Mouse (Mus musculus): Measurements from ENCODE around the gene Atxn7l1. TPM values are rescaled to one million over a fixed set of nuclear protein-coding genes. Genes with fewer than 3 reads are reported as not detected.
A peak's percentile ranks its signal among the peaks of the same experiment; 100 is the strongest.

Atxn7l1 gene
- polyA plus RNA-seq, 1 experiment from 2014 or later, result 18.7 TPM

GRCm38 (mm10) chr12:33265877-33266276, 118.4 kb downstream of the Atxn7l1 start:
- H3K4me2 ChIP-seq (ENCODE audit: low read length), result no peak overlapping the region
- no peak for ATAC-seq
- no peak overlapping the region for H3K27ac ChIP-seq (ENCODE audit: low read depth, low read length)

GRCm38 (mm10) chr12:33267965-33268364, 120.5 kb downstream of the Atxn7l1 start:
- 55% methylated on average over 4 of the region's 4 CpGs for WGBS
- no peak for ATAC-seq
- no peak overlapping the region for H3K27ac ChIP-seq (ENCODE audit: low read depth, low read length)

More at GRCm38 (mm10) chr12:33265877-33266276, 118.4 kb downstream of the Atxn7l1 start:
- no peak overlapping the region for H3K9ac ChIP-seq (ENCODE audit: low read depth, low read length)
- H3K9me3 ChIP-seq (ENCODE audit: control insufficient read depth, low read length), result no peaks in the 10 kb centered on the region
- no peaks in the 10 kb centered on the region for H3K36me3 ChIP-seq (ENCODE audit: control insufficient read depth, insufficient read depth, low read length)
- 86% methylated on average over 11 of the region's 11 CpGs for WGBS
- H3K27me3 ChIP-seq (replicated peaks; ENCODE audit: control insufficient read depth, insufficient read depth, low read length), result no peaks in the 10 kb centered on the region
- H3K4me3 ChIP-seq (ENCODE audit: low read length), result no peak overlapping the region
- H3K4me1 ChIP-seq (ENCODE audit: control insufficient read depth, insufficient read depth, low read depth, low read length), result peaks cover 2% of the 10 kb centered on the region; the same call in 1 of the 2 replicates

GRCm38 (mm10) chr12:33269743-33270142, 122.2 kb downstream of the Atxn7l1 start:
- ATAC-seq, result no peak
- no peak overlapping the region for H3K9ac ChIP-seq (ENCODE audit: low read depth, low read length)
- H3K36me3 ChIP-seq (ENCODE audit: control insufficient read depth, insufficient read depth, low read length), result no peaks in the 10 kb centered on the region
- no peaks in the 10 kb centered on the region for H3K27me3 ChIP-seq (replicated peaks; ENCODE audit: control insufficient read depth, insufficient read depth, low read length)
- H3K4me2 ChIP-seq (ENCODE audit: low read length), result no peak overlapping the region
- WGBS, result 69% methylated on average over 5 of the region's 5 CpGs
- H3K4me1 ChIP-seq (ENCODE audit: control insufficient read depth, insufficient read depth, low read depth, low read length), result peaks cover 6% of the 10 kb centered on the region; the same call in 1 of the 2 replicates
- H3K4me3 ChIP-seq (ENCODE audit: low read length), result no peak overlapping the region
- H3K9me3 ChIP-seq (ENCODE audit: control insufficient read depth, low read length), result no peaks in the 10 kb centered on the region
- H3K27ac ChIP-seq (ENCODE audit: low read depth, low read length), result no peak overlapping the region

More at GRCm38 (mm10) chr12:33267965-33268364, 120.5 kb downstream of the Atxn7l1 start:
- H3K4me1 ChIP-seq (ENCODE audit: control insufficient read depth, insufficient read depth, low read depth, low read length), result peaks cover 6% of the 10 kb centered on the region; the same call in 1 of the 2 replicates
- no peak overlapping the region for H3K4me3 ChIP-seq (ENCODE audit: low read length)
- H3K27me3 ChIP-seq (replicated peaks; ENCODE audit: control insufficient read depth, insufficient read depth, low read length), result no peaks in the 10 kb centered on the region
- no peaks in the 10 kb centered on the region for H3K36me3 ChIP-seq (ENCODE audit: control insufficient read depth, insufficient read depth, low read length)
- H3K4me2 ChIP-seq (ENCODE audit: low read length), result no peak overlapping the region
- H3K9me3 ChIP-seq (ENCODE audit: control insufficient read depth, low read length), result no peaks in the 10 kb centered on the region
- no peak overlapping the region for H3K9ac ChIP-seq (ENCODE audit: low read depth, low read length)

GRCm38 (mm10) chr12:33271865-33272264, 124.4 kb downstream of the Atxn7l1 start:
- Histone ChIP-seq H3K4me1 (ENCODE audit: control insufficient read depth, insufficient read depth, low read depth, low read length) (peaks cover 6% of the 10 kb centered on the region; the same call in 1 of the 2 replicates), H3K9me3 (ENCODE audit: control insufficient read depth, low read length) (no peaks in the 10 kb centered on the region), H3K9ac (ENCODE audit: low read depth, low read length) (no peak overlapping the region), H3K27ac (ENCODE audit: low read depth, low read length) (no peak overlapping the region), H3K4me2 (ENCODE audit: low read length) (no peak overlapping the region), H3K4me3 (ENCODE audit: low read length) (no peak overlapping the region), H3K27me3 (replicated peaks; ENCODE audit: control insufficient read depth, insufficient read depth, low read length) (no peaks in the 10 kb centered on the region), H3K36me3 (ENCODE audit: control insufficient read depth, insufficient read depth, low read length) (no peaks in the 10 kb centered on the region)
- ATAC-seq, result peak; percentile 51
- WGBS, result 61% methylated on average over 12 of the region's 12 CpGs

- Histone ChIP-seq H3K4me3 (ENCODE audit: low read length) (no peak overlapping the region), H3K27me3 (replicated peaks; ENCODE audit: control insufficient read depth, insufficient read depth, low read length) (no peaks in the 10 kb centered on the region), H3K9ac (ENCODE audit: low read depth, low read length) (no peak overlapping the region), H3K4me2 (ENCODE audit: low read length) (no peak overlapping the region), H3K36me3 (ENCODE audit: control insufficient read depth, insufficient read depth, low read length) (no peaks in the 10 kb centered on the region), H3K9me3 (ENCODE audit: control insufficient read depth, low read length) (no peaks in the 10 kb centered on the region), H3K4me1 (ENCODE audit: control insufficient read depth, insufficient read depth, low read depth, low read length) (peaks cover 6% of the 10 kb centered on the region; the same call in 1 of the 2 replicates), H3K27ac (ENCODE audit: low read depth, low read length) (no peak overlapping the region)
- 48% methylated on average over 9 of the region's 9 CpGs for WGBS
- no peak for ATAC-seq
Observed at GRCm38 (mm10) chr12:33272441-33272840, 124.9 kb downstream of the Atxn7l1 start.

GRCm38 (mm10) chr12:33273147-33273546, 125.7 kb downstream of the Atxn7l1 start:
- Histone ChIP-seq H3K4me3 (ENCODE audit: low read length) (no peak overlapping the region), H3K9ac (ENCODE audit: low read depth, low read length) (no peak overlapping the region), H3K9me3 (ENCODE audit: control insufficient read depth, low read length) (no peaks in the 10 kb centered on the region), H3K36me3 (ENCODE audit: control insufficient read depth, insufficient read depth, low read length) (no peaks in the 10 kb centered on the region), H3K27me3 (replicated peaks; ENCODE audit: control insufficient read depth, insufficient read depth, low read length) (no peaks in the 10 kb centered on the region), H3K4me1 (ENCODE audit: control insufficient read depth, insufficient read depth, low read depth, low read length) (0 out of 2 replicates have a peak, but pooled peaks cover 3% of the 10 kb centered on the region), H3K4me2 (ENCODE audit: low read length) (no peak overlapping the region), H3K27ac (ENCODE audit: low read depth, low read length) (no peak overlapping the region)
- WGBS, result 58% methylated on average over 4 of the region's 4 CpGs
- ATAC-seq, result no peak

GRCm38 (mm10) chr12:33273668-33274067, 126.2 kb downstream of the Atxn7l1 start:
- H3K27ac ChIP-seq (ENCODE audit: low read depth, low read length), result no peak overlapping the region
- no peaks in the 10 kb centered on the region for H3K36me3 ChIP-seq (ENCODE audit: control insufficient read depth, insufficient read depth, low read length)
- no peak for ATAC-seq
- no peak overlapping the region for H3K9ac ChIP-seq (ENCODE audit: low read depth, low read length)
- H3K27me3 ChIP-seq (replicated peaks; ENCODE audit: control insufficient read depth, insufficient read depth, low read length), result no peaks in the 10 kb centered on the region
- H3K4me3 ChIP-seq (ENCODE audit: low read length), result no peak overlapping the region
- H3K4me1 ChIP-seq (ENCODE audit: control insufficient read depth, insufficient read depth, low read depth, low read length), result 0 out of 2 replicates have a peak, but pooled peaks cover 3% of the 10 kb centered on the region
- H3K4me2 ChIP-seq (ENCODE audit: low read length), result no peak overlapping the region
- no peaks in the 10 kb centered on the region for H3K9me3 ChIP-seq (ENCODE audit: control insufficient read depth, low read length)
- 88% methylated on average over 9 of the region's 9 CpGs for WGBS

- H3K4me2 ChIP-seq (ENCODE audit: low read length), result no peak overlapping the region
- ATAC-seq, result no peak
- 0 out of 2 replicates have a peak, but pooled peaks cover 3% of the 10 kb centered on the region for H3K4me1 ChIP-seq (ENCODE audit: control insufficient read depth, insufficient read depth, low read depth, low read length)
- 71% methylated on average over 1 of the region's 1 CpGs for WGBS
- H3K36me3 ChIP-seq (ENCODE audit: control insufficient read depth, insufficient read depth, low read length), result no peaks in the 10 kb centered on the region
- no peak overlapping the region for H3K4me3 ChIP-seq (ENCODE audit: low read length)
- no peaks in the 10 kb centered on the region for H3K27me3 ChIP-seq (replicated peaks; ENCODE audit: control insufficient read depth, insufficient read depth, low read length)
- H3K9me3 ChIP-seq (ENCODE audit: control insufficient read depth, low read length), result no peaks in the 10 kb centered on the region
- H3K27ac ChIP-seq (ENCODE audit: low read depth, low read length), result no peak overlapping the region
- H3K9ac ChIP-seq (ENCODE audit: low read depth, low read length), result no peak overlapping the region
Observed at GRCm38 (mm10) chr12:33276028-33276427, 128.5 kb downstream of the Atxn7l1 start.

GRCm38 (mm10) chr12:33277427-33277826, 129.9 kb downstream of the Atxn7l1 start:
- H3K9ac ChIP-seq (ENCODE audit: low read depth, low read length), result no peak overlapping the region
- no peak overlapping the region for H3K4me2 ChIP-seq (ENCODE audit: low read length)
- H3K27me3 ChIP-seq (replicated peaks; ENCODE audit: control insufficient read depth, insufficient read depth, low read length), result no peaks in the 10 kb centered on the region
- H3K9me3 ChIP-seq (ENCODE audit: control insufficient read depth, low read length), result no peaks in the 10 kb centered on the region
- no peak overlapping the region for H3K4me3 ChIP-seq (ENCODE audit: low read length)
- no peaks in the 10 kb centered on the region for H3K36me3 ChIP-seq (ENCODE audit: control insufficient read depth, insufficient read depth, low read length)
- no peak overlapping the region for H3K27ac ChIP-seq (ENCODE audit: low read depth, low read length)
- no peak for ATAC-seq
- H3K4me1 ChIP-seq (ENCODE audit: control insufficient read depth, insufficient read depth, low read depth, low read length), result no peaks in the 10 kb centered on the region
- WGBS, result 81% methylated on average over 7 of the region's 7 CpGs

All from hindbrain, embryonic 16.5 days (tissue).